Mouse (Mus musculus) stomach, embryonic 16.5 days (tissue): Measurements from ENCODE around the gene Kat6b. TPM values are rescaled to one million over a fixed set of nuclear protein-coding genes. Genes with fewer than 3 reads are reported as not detected.

ENCODE experiments used
- ATAC-seq: fragments of 200-750 bp; cut with Nextera tagmentation; 2 replicates; pipeline ENCODE4 v1.8.0; 2017; ENCODE audit warnings: moderate number of reproducible peaks, moderate TSS enrichment; ENCODE audit not compliant: insufficient read depth, low FRiP score
- H3K27ac ChIP-seq: fragments of 300-500 bp; sonication (generic); 2 replicates; pipeline ENCODE4 v1.5.1; 2014; ENCODE audit warnings: low read length
- H3K27me3 ChIP-seq: fragments of 300-500 bp; sonication (generic); 2 replicates; pipeline ENCODE4 v1.6.1; 2014; ENCODE audit warnings: low read length, control low read depth, mixed read lengths; ENCODE audit not compliant: control insufficient read depth, insufficient read depth
- H3K36me3 ChIP-seq: fragments of 300-500 bp; sonication (generic); 2 replicates; pipeline ENCODE4 v1.6.1; 2014; ENCODE audit warnings: low read length; ENCODE audit not compliant: control insufficient read depth, insufficient read depth
- H3K4me1 ChIP-seq: fragments of 300-500 bp; sonication (generic); 2 replicates; pipeline ENCODE4 v1.6.1; 2014; ENCODE audit warnings: low read length, control low read depth, mixed read lengths; ENCODE audit not compliant: control insufficient read depth, insufficient read depth
- H3K4me2 ChIP-seq: fragments of 300-500 bp; sonication (generic); 2 replicates; pipeline ENCODE4 v1.6.1; 2014; ENCODE audit warnings: low read depth, low read length, mixed read lengths
- H3K4me3 ChIP-seq: fragments of 300-500 bp; sonication (generic); replicated peaks from 2 replicates; pipeline ENCODE4 v1.5.1; 2014; ENCODE audit warnings: mild to moderate bottlenecking, low read length
- H3K9ac ChIP-seq: fragments of 300-500 bp; sonication (generic); 2 replicates; pipeline ENCODE4 v1.6.1; 2014; ENCODE audit warnings: low read length
- H3K9me3 ChIP-seq: fragments of 300-500 bp; sonication (generic); replicated peaks from 2 replicates; pipeline ENCODE4 v1.6.1; 2016; ENCODE audit warnings: low read length, control low read depth; ENCODE audit not compliant: control insufficient read depth
- WGBS: fragments of 180-500 bp; shearing (Covaris S2); extraction: QIAGEN DNeasy Blood & Tissue Kit; methylation state at CpG from one replicate; pipeline ENCODE4 v1.1.7; 2014; 5-methylcytosine and 5-hydroxymethylcytosine counted together
- polyA plus RNA-seq: library from polyadenylated mRNA; unstranded; fragments of >200 nt; fragmentation: Nextera tagmentation; extraction: Ambion mirVana; gene quantifications from 2 replicates; pipeline ENCODE4 v1.2.1, GENCODE M21; 2015

Gene Kat6b
- polyA plus RNA-seq, 1 experiment from 2014 or later = 12.5 TPM

GRCm38 (mm10) chr14:21602166-21602565, 120.9 kb downstream of the Kat6b start:
- H3K4me1 ChIP-seq = peaks cover 28% of the 10 kb centered on the region
- no peaks in the 10 kb centered on the region for H3K36me3 ChIP-seq
- H3K27me3 ChIP-seq = no peaks in the 10 kb centered on the region
- H3K27ac ChIP-seq = no peak overlapping the region; the same call in 1 of the 2 replicates
- H3K9me3 ChIP-seq = no peaks in the 10 kb centered on the region
- no peak overlapping the region for H3K9ac ChIP-seq
- no peak overlapping the region for H3K4me2 ChIP-seq
- 73% methylated on average over 12 of the region's 12 CpGs for WGBS
- 0 out of 2 replicates have a peak, but pooled peaks have one; percentile 6 for ATAC-seq
- H3K4me3 ChIP-seq = no peak overlapping the region

- peaks cover 33% of the 10 kb centered on the region for H3K4me1 ChIP-seq
- no peaks in the 10 kb centered on the region for H3K9me3 ChIP-seq
- no peak overlapping the region for H3K4me3 ChIP-seq
- no peaks in the 10 kb centered on the region for H3K27me3 ChIP-seq
- no peaks in the 10 kb centered on the region for H3K36me3 ChIP-seq
- no peak overlapping the region for H3K9ac ChIP-seq
- 46% methylated on average over 4 of the region's 4 CpGs for whole genome bisulfite sequencing
- H3K27ac ChIP-seq = peak overlapping the region; percentile 9; the same call in 1 of the 2 replicates
- ATAC-seq = peak; percentile 53; the same call in 1 of the 2 replicates
- no peak overlapping the region for H3K4me2 ChIP-seq
Observed at GRCm38 (mm10) chr14:21602937-21603336, 121.7 kb downstream of the Kat6b start.

GRCm38 (mm10) chr14:21607686-21608085, 126.5 kb downstream of the Kat6b start:
- WGBS = 49% methylated on average over 4 of the region's 4 CpGs
- H3K27me3 ChIP-seq = no peaks in the 10 kb centered on the region
- no peaks in the 10 kb centered on the region for H3K9me3 ChIP-seq
- ATAC-seq = no peak
- H3K9ac ChIP-seq = no peak overlapping the region
- no peak overlapping the region for H3K27ac ChIP-seq
- no peak overlapping the region for H3K4me2 ChIP-seq
- no peaks in the 10 kb centered on the region for H3K36me3 ChIP-seq
- H3K4me3 ChIP-seq = no peak overlapping the region
- H3K4me1 ChIP-seq = peaks cover 14% of the 10 kb centered on the region; the same call in 1 of the 2 replicates

GRCm38 (mm10) chr14:21608886-21609285, 127.7 kb downstream of the Kat6b start:
- no peaks in the 10 kb centered on the region for H3K9me3 ChIP-seq
- H3K4me3 ChIP-seq = no peak overlapping the region
- no peaks in the 10 kb centered on the region for H3K36me3 ChIP-seq
- 60% methylated on average over 4 of the region's 4 CpGs for WGBS
- peaks cover 11% of the 10 kb centered on the region; the same call in 1 of the 2 replicates for H3K4me1 ChIP-seq
- no peaks in the 10 kb centered on the region for H3K27me3 ChIP-seq
- no peak overlapping the region for H3K27ac ChIP-seq
- no peak overlapping the region for H3K4me2 ChIP-seq
- ATAC-seq = no peak
- H3K9ac ChIP-seq = no peak overlapping the region

- WGBS = 15% methylated on average over 3 of the region's 3 CpGs
- no peak overlapping the region for H3K4me3 ChIP-seq
- H3K9ac ChIP-seq = no peak overlapping the region
- no peak for ATAC-seq
- H3K4me1 ChIP-seq = 0 out of 2 replicates have a peak, but pooled peaks cover 5% of the 10 kb centered on the region
- no peaks in the 10 kb centered on the region for H3K9me3 ChIP-seq
- H3K27ac ChIP-seq = no peak overlapping the region
- H3K36me3 ChIP-seq = no peaks in the 10 kb centered on the region
- no peaks in the 10 kb centered on the region for H3K27me3 ChIP-seq
- no peak overlapping the region for H3K4me2 ChIP-seq
Observed at GRCm38 (mm10) chr14:21610224-21610623, 129.0 kb downstream of the Kat6b start.

GRCm38 (mm10) chr14:21613031-21613430, 131.8 kb downstream of the Kat6b start:
- WGBS = 79% methylated on average over 6 of the region's 6 CpGs
- no peaks in the 10 kb centered on the region for H3K36me3 ChIP-seq
- H3K9ac ChIP-seq = no peak overlapping the region
- H3K27me3 ChIP-seq = no peaks in the 10 kb centered on the region
- no peak for ATAC-seq
- H3K27ac ChIP-seq = no peak overlapping the region
- H3K4me2 ChIP-seq = no peak overlapping the region
- H3K4me1 ChIP-seq = peaks cover 10% of the 10 kb centered on the region
- H3K4me3 ChIP-seq = no peak overlapping the region
- no peaks in the 10 kb centered on the region for H3K9me3 ChIP-seq

GRCm38 (mm10) chr14:21614103-21614502, 132.9 kb downstream of the Kat6b start:
- H3K27me3 ChIP-seq = no peaks in the 10 kb centered on the region
- no peak overlapping the region for H3K27ac ChIP-seq
- no peak overlapping the region for H3K4me3 ChIP-seq
- WGBS = 86% methylated on average over 5 of the region's 5 CpGs
- H3K4me1 ChIP-seq = peaks cover 10% of the 10 kb centered on the region
- no peak overlapping the region for H3K4me2 ChIP-seq
- H3K9me3 ChIP-seq = no peaks in the 10 kb centered on the region
- peaks cover under 1% of the 10 kb centered on the region; the same call in 1 of the 2 replicates for H3K36me3 ChIP-seq
- no peak overlapping the region for H3K9ac ChIP-seq
- no peak for ATAC-seq

- Histone ChIP-seq H3K4me2 (no peak overlapping the region), H3K4me3 (no peak overlapping the region), H3K4me1 (peaks cover 10% of the 10 kb centered on the region), H3K9me3 (no peaks in the 10 kb centered on the region), H3K36me3 (peaks cover 9% of the 10 kb centered on the region; the same call in 1 of the 2 replicates), H3K27me3 (no peaks in the 10 kb centered on the region), H3K27ac (no peak overlapping the region), H3K9ac (no peak overlapping the region)
- no peak for ATAC-seq
- 91% methylated on average over 2 of the region's 2 CpGs for whole genome bisulfite sequencing
Observed at GRCm38 (mm10) chr14:21615853-21616252, 134.6 kb downstream of the Kat6b start.

- Histone ChIP-seq H3K36me3 (peaks cover 9% of the 10 kb centered on the region; the same call in 1 of the 2 replicates), H3K4me1 (peaks cover 10% of the 10 kb centered on the region), H3K4me3 (no peak overlapping the region), H3K9me3 (no peaks in the 10 kb centered on the region), H3K27me3 (no peaks in the 10 kb centered on the region), H3K4me2 (no peak overlapping the region), H3K9ac (no peak overlapping the region), H3K27ac (0 out of 2 replicates have a peak overlapping the region, but pooled peaks have one; percentile 8)
- WGBS = 39% methylated on average over 4 of the region's 4 CpGs
- no peak for ATAC-seq
Observed at GRCm38 (mm10) chr14:21617221-21617980, 136.2 kb downstream of the Kat6b start.
